Mouse (Mus musculus) midbrain, embryonic 14.5 days (tissue): ENCODE data around the gene Parm1. TPM values are rescaled to one million over a fixed set of nuclear protein-coding genes. Genes with fewer than 3 reads are reported as not detected.
A peak's percentile ranks its signal among the peaks of the same experiment; 100 is the strongest.

ENCODE experiments used
- ATAC-seq: fragments of 200-750 bp; cut with Nextera tagmentation; 2 replicates; pipeline ENCODE4 v1.8.0; 2017; ENCODE audit warnings: moderate number of reproducible peaks, moderate library complexity; ENCODE audit not compliant: low FRiP score, low TSS enrichment
- DNase-seq: peaks from one replicate; pipeline ENCODE4 v3.0.0-alpha.2; 2015
- H3K27ac ChIP-seq: fragments of 300-500 bp; sonication (generic); replicated peaks from 2 replicates; pipeline ENCODE4 v1.5.1; 2014; ENCODE audit warnings: mild to moderate bottlenecking, low read depth, low read length, moderate library complexity
- H3K27me3 ChIP-seq: fragments of 300-500 bp; sonication (generic); 2 replicates; pipeline ENCODE4 v1.6.1; 2014; ENCODE audit warnings: low read length, control low read depth, mixed read lengths; ENCODE audit not compliant: control insufficient read depth, insufficient read depth
- H3K36me3 ChIP-seq: fragments of 300-500 bp; sonication (generic); 2 replicates; pipeline ENCODE4 v1.6.1; 2014; ENCODE audit warnings: low read length, control low read depth; ENCODE audit not compliant: control insufficient read depth, insufficient read depth
- H3K4me1 ChIP-seq: fragments of 300-500 bp; sonication (generic); 2 replicates; pipeline ENCODE4 v1.6.1; 2014; ENCODE audit warnings: mild to moderate bottlenecking, antibody characterized with exemption, low read length, control low read depth; ENCODE audit not compliant: control insufficient read depth, insufficient read depth
- H3K4me2 ChIP-seq: fragments of 300-500 bp; sonication (generic); 2 replicates; pipeline ENCODE4 v1.6.1; 2014; ENCODE audit warnings: mild to moderate bottlenecking, low read length, moderate library complexity
- H3K4me3 ChIP-seq: fragments of 300-500 bp; sonication (generic); replicated peaks from 2 replicates; pipeline ENCODE4 v1.5.1; 2014; ENCODE audit warnings: low read depth, low read length
- H3K9ac ChIP-seq: fragments of 300-500 bp; sonication (generic); replicated peaks from 2 replicates; pipeline ENCODE4 v1.6.1; 2014; ENCODE audit warnings: mild to moderate bottlenecking, low read length, moderate library complexity
- H3K9me3 ChIP-seq: fragments of 300-500 bp; sonication (generic); 2 replicates; pipeline ENCODE4 v1.6.1; 2016; ENCODE audit warnings: low read length, control low read depth, mixed read lengths; ENCODE audit not compliant: control insufficient read depth
- WGBS: fragments of 180-500 bp; shearing (Covaris S2); extraction: QIAGEN DNeasy Blood & Tissue Kit; methylation state at CpG from one replicate; pipeline ENCODE4 v1.1.7; 2014; 5-methylcytosine and 5-hydroxymethylcytosine counted together
- polyA plus RNA-seq: library from polyadenylated mRNA; unstranded; fragments of >200 nt; fragmentation: Nextera tagmentation; extraction: Ambion mirVana; gene quantifications from 2 replicates; pipeline ENCODE4 v1.2.1, GENCODE M21; 2014

The Parm1 gene
- polyA plus RNA-seq, 1 experiment from 2014 or later = 5.1 TPM

GRCm38 (mm10) chr5:91504320-91504922 lies 13.0 kb upstream of the Parm1 start:
- no peaks in the 10 kb centered on the region for H3K9me3 ChIP-seq
- no peak overlapping the region for H3K27ac ChIP-seq
- ATAC-seq (no peak), DNase-seq (no peak)
- no peaks in the 10 kb centered on the region for H3K4me1 ChIP-seq
- H3K9ac ChIP-seq = no peak overlapping the region
- no peaks in the 10 kb centered on the region for H3K36me3 ChIP-seq
- 79% methylated on average over 5 of the region's 5 CpGs for WGBS
- H3K4me2 ChIP-seq = no peak overlapping the region
- no peak overlapping the region for H3K4me3 ChIP-seq
- no peaks in the 10 kb centered on the region for H3K27me3 ChIP-seq

- H3K9me3 ChIP-seq = no peaks in the 10 kb centered on the region
- no peak overlapping the region for H3K9ac ChIP-seq
- WGBS = 24% methylated on average over 6 of the region's 6 CpGs
- DNase-seq (no peak), ATAC-seq (no peak)
- no peak overlapping the region for H3K27ac ChIP-seq
- peak overlapping the region; percentile 99 for H3K4me2 ChIP-seq
- no peaks in the 10 kb centered on the region for H3K36me3 ChIP-seq
- peaks cover 16% of the 10 kb centered on the region for H3K4me1 ChIP-seq
- peaks cover 12% of the 10 kb centered on the region for H3K27me3 ChIP-seq
- peak overlapping the region; percentile 52 for H3K4me3 ChIP-seq
These were observed 338 bp upstream of the Parm1 start for GRCm38 (mm10) chr5:91517077-91517476.

GRCm38 (mm10) chr5:91518302-91518790 lies 931 bp downstream of the Parm1 start:
- Histone ChIP-seq H3K27me3 (peaks cover 12% of the 10 kb centered on the region), H3K9me3 (no peaks in the 10 kb centered on the region), H3K4me3 (peak overlapping the region; percentile 52), H3K4me1 (peaks cover 16% of the 10 kb centered on the region), H3K27ac (no peak overlapping the region), H3K36me3 (no peaks in the 10 kb centered on the region), H3K4me2 (peak overlapping the region; percentile 99), H3K9ac (peak overlapping the region; percentile 50; the same call in 1 of the 2 replicates)
- no peak for ATAC-seq
- DNase-seq = peak; percentile 13
- WGBS = 3% methylated on average over 16 of the region's 16 CpGs

- Histone ChIP-seq H3K9me3 (no peaks in the 10 kb centered on the region), H3K4me2 (peak overlapping the region; percentile 99), H3K9ac (no peak overlapping the region; the same call in 1 of the 2 replicates), H3K27me3 (peaks cover 12% of the 10 kb centered on the region), H3K4me1 (peaks cover 16% of the 10 kb centered on the region), H3K4me3 (peak overlapping the region; percentile 52), H3K36me3 (no peaks in the 10 kb centered on the region), H3K27ac (no peak overlapping the region)
- DNase-seq (peak; percentile 56), ATAC-seq (no peak)
- WGBS = 29% methylated on average over 7 of the region's 7 CpGs
These were observed 1.5 kb downstream of the Parm1 start for GRCm38 (mm10) chr5:91518946-91519345.

DNA sequence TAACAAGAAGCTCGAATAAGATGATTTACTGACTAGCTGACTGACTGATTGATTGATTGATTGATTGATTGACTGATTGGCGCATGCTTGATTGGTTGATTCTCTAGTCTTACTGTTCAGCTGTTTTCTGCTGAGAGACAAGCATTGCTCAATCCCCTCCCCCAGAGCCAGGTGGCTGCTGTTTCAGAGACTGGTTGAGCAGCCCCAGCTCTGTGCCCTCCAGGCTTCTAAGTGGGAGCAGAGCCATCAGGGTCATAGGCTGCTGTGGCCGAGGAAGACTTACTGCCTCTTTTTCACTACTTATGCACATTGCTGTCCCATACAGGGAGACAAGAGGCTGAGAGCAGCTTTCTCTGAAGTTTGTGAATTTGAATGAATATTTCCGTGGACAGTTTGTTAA lies 2.1 kb downstream of the Parm1 start:
- DNase-seq (peak; percentile 24), ATAC-seq (no peak)
- H3K27me3 ChIP-seq = peaks cover 12% of the 10 kb centered on the region
- no peak overlapping the region for H3K9ac ChIP-seq
- no peak overlapping the region for H3K4me3 ChIP-seq
- 49% methylated on average over 4 of the region's 4 CpGs for WGBS
- H3K4me1 ChIP-seq = peaks cover 16% of the 10 kb centered on the region
- no peaks in the 10 kb centered on the region for H3K9me3 ChIP-seq
- no peaks in the 10 kb centered on the region for H3K36me3 ChIP-seq
- H3K27ac ChIP-seq = no peak overlapping the region
- peak overlapping the region; percentile 99; the same call in 1 of the 2 replicates for H3K4me2 ChIP-seq

GRCm38 (mm10) chr5:91532748-91533496 lies 15.5 kb downstream of the Parm1 start:
- Histone ChIP-seq H3K36me3 (no peaks in the 10 kb centered on the region), H3K4me1 (no peaks in the 10 kb centered on the region), H3K27ac (no peak overlapping the region), H3K4me3 (no peak overlapping the region), H3K27me3 (no peaks in the 10 kb centered on the region), H3K4me2 (no peak overlapping the region), H3K9me3 (no peaks in the 10 kb centered on the region), H3K9ac (no peak overlapping the region)
- 87% methylated on average over 10 of the region's 10 CpGs for WGBS
- DNase-seq (no peak), ATAC-seq (no peak)

GRCm38 (mm10) chr5:91559071-91559610 lies 41.7 kb downstream of the Parm1 start:
- no peaks in the 10 kb centered on the region for H3K27me3 ChIP-seq
- H3K36me3 ChIP-seq = no peaks in the 10 kb centered on the region
- 85% methylated on average over 7 of the region's 7 CpGs for WGBS
- H3K9ac ChIP-seq = no peak overlapping the region
- no peaks in the 10 kb centered on the region for H3K4me1 ChIP-seq
- no peak overlapping the region for H3K27ac ChIP-seq
- no peaks in the 10 kb centered on the region for H3K9me3 ChIP-seq
- DNase-seq (peak; percentile 3), ATAC-seq (no peak)
- no peak overlapping the region for H3K4me3 ChIP-seq
- no peak overlapping the region for H3K4me2 ChIP-seq

- no peaks in the 10 kb centered on the region for H3K4me1 ChIP-seq
- H3K27me3 ChIP-seq = no peaks in the 10 kb centered on the region
- DNase-seq (no peak), ATAC-seq (no peak)
- no peak overlapping the region for H3K4me3 ChIP-seq
- H3K4me2 ChIP-seq = no peak overlapping the region
- H3K9ac ChIP-seq = no peak overlapping the region
- H3K27ac ChIP-seq = no peak overlapping the region
- no peaks in the 10 kb centered on the region for H3K9me3 ChIP-seq
- no peaks in the 10 kb centered on the region for H3K36me3 ChIP-seq
- WGBS = 83% methylated on average over 2 of the region's 2 CpGs
These were observed 42.3 kb downstream of the Parm1 start for GRCm38 (mm10) chr5:91559711-91560110.
